Mouse (Mus musculus): ENCODE results near the gene Vrk2. TPM values are rescaled to one million over a fixed set of nuclear protein-coding genes. Genes with fewer than 3 reads are reported as not detected.

Gene Vrk2
- polyA plus RNA-seq (2012; rRNA removed): 0.98 and 1.5 TPM in 2 replicates

DNA sequence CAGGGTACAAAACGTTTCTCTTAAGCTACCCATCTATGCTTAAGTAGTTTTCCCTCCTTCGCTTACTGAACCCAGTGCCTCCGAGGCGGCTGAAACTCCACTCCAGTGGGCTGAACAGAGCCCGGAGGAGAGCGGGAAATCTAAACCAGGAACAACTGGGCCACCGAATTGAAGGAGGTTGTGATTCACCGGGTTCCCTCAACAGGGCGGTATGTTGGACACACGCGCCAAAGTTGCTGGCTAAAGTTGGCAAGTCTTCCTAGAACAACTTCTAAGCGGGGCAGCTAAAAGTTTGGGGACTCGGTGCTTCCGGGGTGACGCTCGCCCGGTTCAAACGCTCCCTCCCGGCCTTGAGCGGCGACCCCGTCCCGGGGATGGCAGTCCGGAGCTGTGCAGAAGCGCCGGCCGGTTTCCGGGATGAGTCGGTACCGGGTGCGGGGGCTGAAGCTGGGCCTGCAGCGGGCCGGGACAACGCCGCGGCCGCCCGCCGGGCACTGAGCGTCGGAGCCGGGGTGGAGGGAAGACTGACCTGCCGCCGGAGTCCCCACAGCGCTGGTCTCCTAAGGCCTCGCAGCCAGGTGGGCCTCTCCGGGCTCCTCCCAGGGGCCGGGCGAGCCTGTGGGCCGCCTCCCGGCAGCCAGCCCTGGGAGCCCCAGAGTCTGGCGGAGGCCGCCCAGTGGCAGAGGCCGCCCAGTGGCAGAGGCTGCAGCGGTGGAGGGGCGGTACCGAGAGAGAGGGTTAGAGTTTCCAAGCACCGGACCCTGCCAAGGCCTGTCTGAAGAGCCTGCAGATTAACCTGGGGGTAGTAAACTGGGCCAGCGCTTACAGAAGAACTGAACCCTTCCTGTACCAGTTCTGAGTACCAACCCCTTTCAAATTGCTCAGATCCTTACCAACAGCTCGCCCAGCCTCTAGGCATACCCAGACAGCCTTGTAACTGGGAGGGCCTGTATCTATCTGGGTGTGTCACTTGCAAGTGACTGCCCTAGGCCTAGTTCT, at the start of gene Vrk2, which contains the start of gene Gm6899:
Gene Vrk2, minus strand, starts transcription at position 939 of the 999 bp plus-strand sequence.
Gene Gm6899, plus strand, starts transcription at position 181 of the 999 bp plus-strand sequence.
- no peak for TF ChIP-seq POLR2A (IDR thresholded peaks at IDR 0.05; ENCODE audit: borderline replicate concordance, insufficient read depth, low read length)
- TF ChIP-seq CTCF (IDR thresholded peaks at IDR 0.05; ENCODE audit: borderline replicate concordance, insufficient read depth, low read depth, low read length): no peak
- no peak within 1 kb of the TSS for H3K27ac ChIP-seq (ENCODE audit: insufficient read depth, low read length)
- peak; percentile 30 to 33 for DNase-seq
- H3K4me3 ChIP-seq (replicated peaks; ENCODE audit: insufficient read depth, low read depth, low read length): peak within 1 kb of the TSS; percentile 32
- H3K4me1 ChIP-seq (ENCODE audit: control insufficient read depth, insufficient read depth, low read length): no peaks in the 10 kb centered on the region
- no peaks in the 10 kb centered on the region; the same call in 1 of the 2 replicates for H3K27me3 ChIP-seq (ENCODE audit: control insufficient read depth, insufficient read depth, low read length)
- WGBS: 6% methylated on average over 60 of the region's 60 CpGs

- WGBS: 95% methylated on average over 1 of the region's 1 CpGs
- Histone ChIP-seq H3K4me3 (replicated peaks; ENCODE audit: insufficient read depth, low read depth, low read length) (no peak overlapping the region), H3K4me1 (ENCODE audit: control insufficient read depth, insufficient read depth, low read length) (no peaks in the 10 kb centered on the region), H3K27ac (ENCODE audit: insufficient read depth, low read length) (no peak overlapping the region), H3K27me3 (ENCODE audit: control insufficient read depth, insufficient read depth, low read length) (no peaks in the 10 kb centered on the region)
- no peak for DNase-seq
- TF ChIP-seq CTCF (IDR thresholded peaks at IDR 0.05; ENCODE audit: borderline replicate concordance, insufficient read depth, low read depth, low read length) (no peak), POLR2A (IDR thresholded peaks at IDR 0.05; ENCODE audit: borderline replicate concordance, insufficient read depth, low read length) (no peak)
Measured at GRCm38 (mm10) chr11:26642141-26642540, 48.3 kb upstream of the Vrk2 start.

DNA sequence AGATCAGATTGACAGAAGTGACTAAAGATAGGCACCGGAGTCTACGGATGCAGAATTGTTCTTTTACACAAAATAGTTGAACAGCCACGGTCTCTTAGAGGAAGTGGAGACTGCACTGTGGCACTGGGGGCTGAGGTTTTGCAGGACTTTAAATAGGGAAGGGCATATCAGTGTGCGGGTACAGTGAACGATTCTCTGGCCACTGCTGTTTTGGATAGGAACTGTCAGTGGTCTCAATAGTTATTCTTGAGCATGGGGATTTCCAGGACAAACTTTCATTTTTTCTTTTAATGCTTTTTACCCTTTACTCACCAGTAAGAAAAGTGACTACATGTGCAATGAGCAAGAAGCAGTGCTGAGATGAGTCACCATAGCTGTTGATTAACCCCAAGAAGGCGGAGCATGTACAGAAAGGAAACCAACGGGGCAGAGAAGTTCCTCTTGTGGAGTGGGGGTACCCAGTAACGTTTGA, 46.6 kb upstream of the Vrk2 start:
- H3K27me3 ChIP-seq (ENCODE audit: control insufficient read depth, insufficient read depth, low read length): no peaks in the 10 kb centered on the region
- no peaks in the 10 kb centered on the region for H3K4me1 ChIP-seq (ENCODE audit: control insufficient read depth, insufficient read depth, low read length)
- H3K27ac ChIP-seq (ENCODE audit: insufficient read depth, low read length): no peak overlapping the region
- no peak for DNase-seq
- TF ChIP-seq POLR2A (IDR thresholded peaks at IDR 0.05; ENCODE audit: borderline replicate concordance, insufficient read depth, low read length): no peak
- TF ChIP-seq CTCF (IDR thresholded peaks at IDR 0.05; ENCODE audit: borderline replicate concordance, insufficient read depth, low read depth, low read length): no peak
- no peak overlapping the region for H3K4me3 ChIP-seq (replicated peaks; ENCODE audit: insufficient read depth, low read depth, low read length)
- WGBS: 70% methylated on average over 8 of the region's 8 CpGs

- H3K27me3 ChIP-seq (ENCODE audit: control insufficient read depth, insufficient read depth, low read length): no peaks in the 10 kb centered on the region
- no peak overlapping the region for H3K27ac ChIP-seq (ENCODE audit: insufficient read depth, low read length)
- 91% methylated on average over 1 of the region's 1 CpGs for WGBS
- no peak overlapping the region for H3K4me3 ChIP-seq (replicated peaks; ENCODE audit: insufficient read depth, low read depth, low read length)
- no peak for DNase-seq
- TF ChIP-seq CTCF (IDR thresholded peaks at IDR 0.05; ENCODE audit: borderline replicate concordance, insufficient read depth, low read depth, low read length) (no peak), POLR2A (IDR thresholded peaks at IDR 0.05; ENCODE audit: borderline replicate concordance, insufficient read depth, low read length) (no peak)
- no peaks in the 10 kb centered on the region for H3K4me1 ChIP-seq (ENCODE audit: control insufficient read depth, insufficient read depth, low read length)
Measured at GRCm38 (mm10) chr11:26636239-26636638, 42.4 kb upstream of the Vrk2 start.

- Histone ChIP-seq H3K4me3 (replicated peaks; ENCODE audit: insufficient read depth, low read depth, low read length) (no peak overlapping the region), H3K27me3 (ENCODE audit: control insufficient read depth, insufficient read depth, low read length) (no peaks in the 10 kb centered on the region), H3K27ac (ENCODE audit: insufficient read depth, low read length) (no peak overlapping the region), H3K4me1 (ENCODE audit: control insufficient read depth, insufficient read depth, low read length) (no peaks in the 10 kb centered on the region)
- 90% methylated on average over 5 of the region's 5 CpGs for WGBS
- no peak for TF ChIP-seq CTCF (IDR thresholded peaks at IDR 0.05; ENCODE audit: borderline replicate concordance, insufficient read depth, low read depth, low read length)
- no peak for TF ChIP-seq POLR2A (IDR thresholded peaks at IDR 0.05; ENCODE audit: borderline replicate concordance, insufficient read depth, low read length)
- no peak for DNase-seq
Measured at GRCm38 (mm10) chr11:26622727-26623126, 28.9 kb upstream of the Vrk2 start.

DNA sequence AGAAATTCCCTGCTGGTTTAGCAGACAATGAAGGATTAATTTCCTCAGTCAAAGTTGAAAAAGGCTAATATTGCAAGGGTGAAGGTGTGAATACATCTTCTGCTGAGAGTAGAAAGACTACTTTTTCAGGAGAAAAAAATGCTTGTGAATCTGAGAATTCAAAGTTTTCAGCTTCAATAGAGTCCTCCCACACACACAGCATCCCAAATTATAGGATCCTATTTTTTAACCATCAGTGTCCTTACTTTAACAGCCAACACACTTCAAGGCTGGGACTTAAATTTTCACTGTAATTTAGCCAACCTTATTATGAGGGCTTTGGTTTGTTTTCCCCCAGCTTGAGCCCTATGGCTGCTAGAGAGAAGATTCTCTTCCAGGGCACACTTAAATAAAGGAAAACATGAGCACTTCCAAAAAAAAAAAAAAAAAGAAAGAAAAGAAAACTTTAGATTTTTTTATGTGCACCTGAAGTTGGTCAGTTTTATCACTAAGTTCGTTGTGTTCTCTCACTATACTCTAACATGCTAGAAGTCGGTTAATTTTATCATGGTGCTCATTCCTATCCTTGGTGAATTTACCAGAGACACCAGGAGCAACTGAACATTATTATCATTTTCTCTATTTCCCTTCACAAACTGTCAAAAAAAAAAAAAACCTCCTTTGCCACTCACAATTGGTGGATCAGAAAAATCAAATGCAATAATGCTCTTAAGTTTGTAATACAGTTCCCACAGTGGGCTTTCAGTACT, 24.9 kb upstream of the Vrk2 start:
- H3K27ac ChIP-seq (ENCODE audit: insufficient read depth, low read length): no peak overlapping the region
- WGBS: 86% methylated on average over 2 of the region's 2 CpGs
- no peak for DNase-seq
- H3K27me3 ChIP-seq (ENCODE audit: control insufficient read depth, insufficient read depth, low read length): no peaks in the 10 kb centered on the region
- no peaks in the 10 kb centered on the region for H3K4me1 ChIP-seq (ENCODE audit: control insufficient read depth, insufficient read depth, low read length)
- TF ChIP-seq POLR2A (IDR thresholded peaks at IDR 0.05; ENCODE audit: borderline replicate concordance, insufficient read depth, low read length) (no peak), CTCF (IDR thresholded peaks at IDR 0.05; ENCODE audit: borderline replicate concordance, insufficient read depth, low read depth, low read length) (no peak)
- no peak overlapping the region for H3K4me3 ChIP-seq (replicated peaks; ENCODE audit: insufficient read depth, low read depth, low read length)

GRCm38 (mm10) chr11:26608795-26609194, 15.0 kb upstream of the Vrk2 start:
- no peak overlapping the region for H3K27ac ChIP-seq (ENCODE audit: insufficient read depth, low read length)
- no peaks in the 10 kb centered on the region for H3K27me3 ChIP-seq (ENCODE audit: control insufficient read depth, insufficient read depth, low read length)
- TF ChIP-seq POLR2A (IDR thresholded peaks at IDR 0.05; ENCODE audit: borderline replicate concordance, insufficient read depth, low read length) (no peak), CTCF (IDR thresholded peaks at IDR 0.05; ENCODE audit: borderline replicate concordance, insufficient read depth, low read depth, low read length) (no peak)
- 77% methylated on average over 10 of the region's 10 CpGs for WGBS
- H3K4me3 ChIP-seq (replicated peaks; ENCODE audit: insufficient read depth, low read depth, low read length): no peak overlapping the region
- no peaks in the 10 kb centered on the region for H3K4me1 ChIP-seq (ENCODE audit: control insufficient read depth, insufficient read depth, low read length)
- no peak for DNase-seq
